Mouse (Mus musculus): ENCODE measurements at regions not wholly inside any gene's neighbourhood (a gene's known extent, or its start where the extent isn't known, plus 50 kb on each side); places are given as distances from the start of the nearest gene placed in this dataset.

DNA sequence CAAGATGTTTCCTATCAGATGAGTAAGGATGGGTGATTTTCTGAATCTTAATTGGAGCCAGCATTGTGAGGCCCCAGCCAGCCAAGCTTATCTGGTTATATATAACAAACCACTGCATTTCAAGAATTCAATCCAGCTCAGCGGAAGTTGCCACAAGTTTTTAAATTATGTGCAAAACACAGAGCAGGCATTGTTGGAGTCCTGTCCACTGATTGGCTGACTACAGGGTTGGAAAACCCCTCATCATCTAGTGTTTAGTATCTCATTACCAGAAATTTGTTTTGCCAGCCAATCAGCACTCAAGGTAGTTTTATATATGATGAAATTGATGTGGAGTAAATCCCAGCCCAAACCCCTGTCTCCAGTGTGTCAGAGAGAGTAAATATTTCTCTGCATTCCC lies 578.5 kb upstream of the Intu start:
- no peak for DNase-seq

- peak; percentile 21 for DNase-seq
Measured at GRCm38 (mm10) chr3:39961836-39962640, 569.0 kb upstream of the Intu start.

DNA sequence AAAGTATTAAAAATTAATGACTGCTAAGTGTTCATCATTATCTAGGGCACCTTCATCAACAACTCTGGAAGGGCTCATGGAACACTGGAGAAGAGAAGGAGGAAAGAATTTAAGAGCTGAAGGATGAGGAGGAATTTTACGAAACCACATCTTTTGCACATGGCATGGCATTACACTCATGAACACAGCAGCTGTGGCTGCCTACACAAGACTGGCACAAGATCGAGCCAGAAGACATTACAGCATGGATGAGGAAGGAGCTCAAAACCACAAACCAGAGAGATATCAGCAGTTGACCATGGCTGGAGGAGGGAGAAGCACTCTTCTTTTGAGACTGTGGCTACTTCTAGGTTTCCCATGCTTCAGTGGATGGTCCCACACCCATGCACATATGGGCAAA lies 565.7 kb upstream of the Intu start:
- DNase-seq, result no peak

DNA sequence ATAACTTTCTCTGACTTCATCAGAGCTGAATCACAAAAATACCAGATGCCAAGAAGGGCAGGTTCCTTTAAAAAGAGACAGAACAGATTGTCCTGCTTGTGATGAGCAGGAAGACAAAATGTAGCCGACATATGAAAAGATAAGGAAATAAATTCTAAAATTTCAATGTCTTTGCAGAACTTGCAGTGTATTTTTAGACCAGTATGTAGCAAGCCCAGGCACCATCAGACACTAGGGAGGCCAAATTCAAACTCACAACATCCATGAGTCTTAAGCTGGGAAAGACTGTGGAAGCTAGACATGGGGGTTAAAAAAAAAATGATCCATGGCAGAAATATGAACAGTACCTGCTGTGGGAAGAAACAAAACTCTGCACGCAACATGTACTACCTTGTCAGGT lies 564.7 kb upstream of the Intu start:
- DNase-seq, result no peak

- no peak for DNase-seq
Measured at GRCm38 (mm10) chr3:39976937-39977336, 554.1 kb upstream of the Intu start.

GRCm38 (mm10) chr3:39978916-39979679 lies 552.0 kb upstream of the Intu start:
- no peak for DNase-seq

DNA sequence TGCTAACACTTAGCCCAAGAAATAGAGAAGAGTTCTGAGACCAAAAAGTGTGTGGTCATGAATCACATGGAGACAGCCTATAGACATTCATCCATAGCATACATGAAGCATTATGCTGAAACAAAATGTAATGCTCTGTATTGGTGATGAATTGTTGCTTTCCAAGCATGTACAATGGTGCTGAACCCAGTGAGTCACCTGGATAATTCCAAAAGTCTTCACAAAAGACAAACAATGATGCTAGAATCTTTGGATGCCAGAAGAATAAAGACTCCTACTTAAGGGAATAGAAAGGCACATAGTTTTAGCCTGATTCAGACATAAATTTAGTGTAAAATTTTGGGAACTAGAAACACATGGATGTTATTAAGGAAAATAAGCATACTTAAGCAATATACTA lies 548.4 kb upstream of the Intu start:
- DNase-seq, result no peak

DNA sequence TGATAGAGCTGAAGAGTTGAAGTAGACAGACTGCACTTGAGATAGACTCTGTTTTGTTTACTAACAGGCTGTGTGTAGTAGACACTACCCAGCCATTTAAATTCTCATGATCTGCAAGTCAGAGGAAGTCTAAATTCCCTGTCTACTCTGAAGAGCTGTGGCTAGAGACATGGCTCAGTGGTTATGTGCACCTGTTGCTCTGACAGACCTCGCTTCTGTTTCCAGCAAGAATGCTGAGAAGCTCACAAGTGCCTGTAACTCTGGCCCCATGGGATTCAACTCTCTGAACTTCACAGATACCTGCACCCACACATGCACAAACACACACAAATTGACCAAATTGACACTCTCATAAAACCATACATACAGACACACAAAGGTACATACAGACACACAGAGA lies 543.4 kb upstream of the Intu start:
- DNase-seq, result no peak

GRCm38 (mm10) chr3:39998628-39999027 lies 532.5 kb upstream of the Intu start:
- peak; percentile 72 for DNase-seq

GRCm38 (mm10) chr3:39999846-40000245 lies 531.2 kb upstream of the Intu start:
- no peak for DNase-seq

GRCm38 (mm10) chr3:40002838-40003237 lies 528.2 kb upstream of the Intu start:
- DNase-seq, result no peak

- DNase-seq, result no peak
Measured at GRCm38 (mm10) chr3:40010051-40010450, 521.0 kb upstream of the Intu start.

GRCm38 (mm10) chr3:40021682-40022081 lies 509.4 kb upstream of the Intu start:
- DNase-seq, result no peak

DNA sequence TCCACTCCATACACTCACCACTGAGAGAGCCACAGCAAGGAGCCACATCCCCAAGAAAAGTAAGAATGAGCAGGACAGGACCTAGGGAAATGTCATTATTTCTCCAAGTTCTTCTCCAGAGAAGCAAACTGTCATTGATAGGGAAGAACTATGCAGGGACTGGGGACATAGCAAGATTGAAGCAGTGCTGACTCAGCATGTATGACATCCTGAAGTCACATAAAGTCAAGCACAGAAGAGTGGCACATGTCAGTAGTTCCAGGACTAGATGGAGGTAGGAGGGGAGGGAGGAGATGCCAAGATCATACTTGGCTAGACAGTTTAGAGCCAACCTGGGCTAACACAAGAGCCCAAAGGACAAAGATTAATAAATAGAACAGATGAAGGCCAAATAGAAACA lies 503.4 kb upstream of the Intu start:
- no peak for DNase-seq

- DNase-seq, result no peak
Measured at GRCm38 (mm10) chr3:40036177-40036576, 494.9 kb upstream of the Intu start.

DNA sequence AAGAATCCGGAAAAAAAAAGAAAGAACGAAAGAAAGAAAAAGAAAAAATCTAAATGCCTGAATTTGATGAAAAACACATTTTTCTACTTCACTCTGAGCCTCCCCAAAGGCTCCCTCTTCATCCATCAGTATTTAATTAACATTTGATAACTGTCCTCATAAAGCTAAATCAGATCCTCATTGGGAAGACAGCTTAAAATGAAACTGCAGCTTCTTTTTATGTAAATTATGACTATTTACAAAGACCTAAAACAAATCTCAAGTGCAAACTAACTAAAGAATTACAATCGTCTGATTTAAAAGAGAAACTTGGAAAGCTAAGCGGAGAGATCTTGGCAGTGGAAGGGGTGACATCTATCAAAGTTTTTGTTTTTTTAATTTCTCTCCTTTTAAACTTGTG lies 481.4 kb upstream of the Intu start:
- no peak for DNase-seq

GRCm38 (mm10) chr3:40058281-40058680 lies 472.8 kb upstream of the Intu start:
- DNase-seq, result no peak

- DNase-seq, result no peak
Measured at GRCm38 (mm10) chr3:40058719-40059420, 472.2 kb upstream of the Intu start.

DNA sequence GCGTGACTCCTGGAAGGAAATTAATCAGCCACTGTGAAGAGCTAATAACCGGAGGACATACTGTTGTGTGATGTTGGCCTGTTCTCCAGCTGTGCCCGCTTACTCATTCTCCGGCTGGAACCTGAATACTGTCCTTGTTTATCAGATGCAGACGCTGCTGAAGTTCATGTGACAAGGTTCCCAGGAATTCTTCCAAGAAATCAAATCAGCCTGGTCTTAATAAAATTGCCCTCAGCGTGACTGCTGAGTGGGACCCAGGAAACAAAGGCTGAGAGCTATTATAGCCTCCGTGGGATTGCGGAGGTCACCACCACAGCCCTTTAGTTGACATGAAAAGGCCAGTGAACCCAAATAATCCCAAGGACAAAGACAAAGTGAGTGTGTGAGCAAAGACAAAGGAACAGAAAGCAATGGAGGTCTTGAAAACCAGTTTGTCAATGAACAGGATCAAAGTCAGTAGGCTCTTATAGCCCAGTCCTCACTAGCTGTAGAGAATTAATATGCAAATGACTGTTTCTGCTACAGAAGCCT lies 460.9 kb upstream of the Intu start:
- DNase-seq, result peak; percentile 66

GRCm38 (mm10) chr3:40076824-40077223 lies 454.3 kb upstream of the Intu start:
- DNase-seq, result no peak

DNA sequence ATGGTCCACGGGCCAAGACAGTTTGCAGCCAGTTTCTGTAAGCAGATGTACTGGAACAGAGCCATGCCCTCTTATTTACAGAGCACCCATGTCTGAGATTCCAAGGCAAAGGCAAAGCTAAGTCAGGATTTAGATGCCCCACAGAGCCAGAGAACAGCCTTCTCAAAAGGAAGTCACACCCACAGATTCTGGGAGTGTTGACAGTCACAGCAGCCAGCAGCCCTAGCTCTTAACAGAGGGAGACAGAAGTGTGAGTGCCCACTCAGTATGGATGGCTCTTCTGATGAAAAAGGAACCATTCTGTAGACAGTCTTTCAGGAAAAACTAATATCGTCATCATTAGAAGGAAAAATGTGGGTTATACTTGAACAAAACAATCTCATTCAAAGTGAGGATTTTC lies 446.0 kb upstream of the Intu start:
- no peak for DNase-seq

GRCm38 (mm10) chr3:40091773-40092343 lies 439.2 kb upstream of the Intu start:
- DNase-seq, result peak; percentile 30

GRCm38 (mm10) chr3:40092765-40093368 lies 438.2 kb upstream of the Intu start:
- peak; percentile 13 for DNase-seq

Measured in retina, postnatal 1 day (tissue).